Mouse (Mus musculus): ENCODE measurements around the gene Fyco1. TPM values are rescaled to one million over a fixed set of nuclear protein-coding genes. Genes with fewer than 3 reads are reported as not detected.

Fyco1 gene
- polyA plus RNA-seq, 1 experiment = 3.6 TPM

DNA sequence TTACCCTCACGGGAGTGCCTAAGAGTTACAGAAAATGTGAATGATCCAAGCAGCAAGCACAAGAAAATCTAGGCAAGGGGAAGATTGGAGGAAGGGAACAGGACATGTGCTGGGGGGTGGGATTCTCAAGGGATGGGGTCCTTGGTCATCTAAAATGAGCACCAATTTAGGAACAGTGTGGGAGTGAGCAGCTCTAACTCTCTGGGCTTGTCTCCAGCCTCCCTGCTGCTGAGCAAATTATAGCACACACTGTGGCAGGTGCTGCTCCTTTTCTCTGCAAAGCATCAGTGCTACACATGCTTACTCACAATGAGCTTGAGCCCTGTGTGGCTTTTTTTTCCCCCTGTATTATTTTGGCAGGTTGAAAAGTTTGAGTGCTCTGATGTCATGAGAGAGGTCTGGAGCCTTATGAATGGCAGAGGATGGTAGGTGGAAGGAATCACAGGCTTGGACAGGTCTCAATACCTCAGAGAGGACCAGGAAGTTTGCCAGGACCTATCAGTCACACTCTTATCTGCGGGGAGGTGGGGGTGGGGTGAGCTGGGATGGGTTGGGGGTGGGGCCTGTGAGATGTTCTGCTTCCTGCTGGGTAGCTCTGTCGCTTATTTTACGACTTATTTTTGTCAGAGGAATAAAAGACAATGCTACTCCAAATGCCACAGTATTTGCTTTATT lies 62.7 kb downstream of the Fyco1 start:
- TF ChIP-seq GATA1 (IDR thresholded peaks at IDR 0.05; ENCODE audit: low read length) = no peak

DNA sequence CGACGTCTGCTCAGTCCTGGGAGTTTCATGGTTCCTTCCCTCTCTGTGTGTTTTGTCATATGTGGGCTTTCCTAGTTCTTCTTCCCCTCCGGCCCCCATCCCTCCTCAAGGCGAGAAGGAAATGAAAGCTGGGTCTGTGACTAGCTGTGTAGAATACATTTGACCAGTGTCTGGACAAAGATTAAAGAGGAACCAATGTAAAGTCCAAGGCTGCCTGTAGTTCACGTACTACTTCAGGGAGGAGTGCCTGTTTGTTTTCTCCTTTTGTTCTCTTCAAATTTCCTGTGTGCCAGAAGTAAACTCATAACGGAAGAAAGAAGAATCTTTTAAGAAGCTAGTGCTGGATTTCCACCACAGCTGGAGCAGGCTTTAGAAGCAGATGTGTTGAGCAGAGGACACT lies 82.2 kb downstream of the Fyco1 start:
- TF ChIP-seq GATA1 (IDR thresholded peaks at IDR 0.05; ENCODE audit: low read length) = no peak

DNA sequence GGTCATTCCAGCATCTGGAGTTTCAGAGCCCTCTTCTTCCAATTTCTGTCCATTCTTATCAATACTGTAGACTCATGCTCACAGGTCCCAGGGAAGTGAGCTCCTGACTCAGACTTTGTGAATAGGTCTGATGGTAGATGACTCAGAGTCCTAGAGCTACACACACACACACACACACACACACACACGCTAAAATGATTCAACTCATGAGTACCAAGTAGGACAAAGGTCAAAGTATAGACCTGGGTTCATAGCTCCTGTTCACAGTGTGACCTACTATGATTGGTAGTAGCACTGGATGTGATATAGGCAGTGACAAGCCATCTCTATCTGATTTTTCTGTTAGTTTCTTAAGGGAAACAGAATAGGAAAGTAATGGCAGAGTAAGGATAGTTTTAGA lies 83.3 kb downstream of the Fyco1 start:
- TF ChIP-seq GATA1 (IDR thresholded peaks at IDR 0.05; ENCODE audit: low read length) = no peak

DNA sequence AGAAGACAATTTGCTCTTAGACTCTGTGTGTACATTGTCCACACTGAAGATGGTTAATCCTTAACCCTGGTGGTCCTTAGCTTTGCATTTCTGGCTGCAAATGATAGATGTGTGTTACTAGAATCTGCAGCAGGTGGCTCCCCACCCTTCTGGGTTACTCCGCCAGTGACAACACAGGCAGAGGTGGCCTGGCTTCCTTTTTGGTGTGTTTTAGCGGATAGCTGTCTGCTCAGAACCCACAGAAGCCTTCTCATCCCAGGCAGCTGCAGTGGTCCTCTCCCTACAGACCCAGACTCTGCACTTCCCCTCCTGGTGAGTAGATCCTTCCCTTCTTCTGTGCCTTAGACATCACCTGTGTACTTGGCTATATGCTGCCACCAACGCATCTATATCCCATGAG lies 84.7 kb downstream of the Fyco1 start:
- TF ChIP-seq GATA1 (IDR thresholded peaks at IDR 0.05; ENCODE audit: low read length) = no peak

DNA sequence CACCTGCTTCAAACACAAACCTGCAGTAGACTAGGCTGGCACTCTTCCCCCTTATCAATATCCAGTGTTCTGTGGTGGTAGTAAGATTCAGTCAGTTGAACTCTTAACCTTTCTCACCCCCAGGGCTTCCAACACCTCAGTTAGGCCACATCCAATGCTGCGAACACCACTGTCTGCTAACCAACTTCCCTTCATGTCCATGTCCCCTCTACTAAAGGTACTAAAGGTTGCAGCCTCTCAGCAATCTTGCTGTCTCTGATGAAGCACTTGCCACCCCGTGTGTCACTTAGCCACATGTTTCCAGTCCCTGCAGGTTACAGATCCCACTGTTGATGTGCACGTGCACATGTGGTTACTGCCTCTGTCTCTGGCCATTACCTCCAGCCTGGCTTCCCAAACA lies 87.9 kb downstream of the Fyco1 start:
- TF ChIP-seq GATA1 (IDR thresholded peaks at IDR 0.05; ENCODE audit: low read length) = no peak

DNA sequence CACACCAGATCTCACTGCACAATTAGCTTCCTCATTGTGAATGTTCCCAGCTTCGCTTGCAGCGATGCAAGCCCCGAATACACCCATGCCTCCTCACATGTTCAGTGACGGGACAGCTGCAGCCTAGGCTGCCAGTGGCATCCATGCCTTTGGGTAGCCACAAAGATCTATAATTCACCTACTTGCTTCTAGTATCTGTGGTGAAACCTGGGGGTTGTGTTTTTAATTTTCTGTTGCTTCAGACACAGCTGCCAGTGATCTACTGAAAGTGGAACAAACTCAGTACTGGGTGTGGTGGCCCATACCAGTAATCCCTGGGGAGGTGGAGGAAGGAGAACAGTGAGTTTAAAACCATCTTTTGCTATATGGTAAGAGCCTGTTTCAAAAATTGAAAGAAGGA lies 88.8 kb downstream of the Fyco1 start:
- no peak for TF ChIP-seq GATA1 (IDR thresholded peaks at IDR 0.05; ENCODE audit: low read length)

DNA sequence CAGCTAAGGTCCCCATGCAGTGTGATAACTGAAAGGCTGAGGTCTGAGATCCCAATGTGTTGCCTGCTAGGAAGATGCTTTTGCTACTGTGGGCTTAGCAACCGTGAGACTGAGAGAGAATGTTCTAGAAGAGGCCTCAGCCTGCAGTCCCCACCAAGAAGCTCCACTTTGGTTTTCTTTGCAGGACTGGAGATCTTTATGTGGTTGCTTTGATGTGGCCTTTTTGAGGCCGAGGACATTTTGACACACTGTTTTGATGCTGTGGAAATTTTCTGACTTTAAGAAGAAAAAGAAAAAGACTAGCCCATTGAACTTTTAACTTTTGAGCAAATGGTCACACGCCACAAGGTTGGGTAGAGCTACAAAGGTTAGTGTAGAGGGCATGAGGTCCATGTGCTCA lies 90.9 kb downstream of the Fyco1 start:
- no peak for TF ChIP-seq GATA1 (IDR thresholded peaks at IDR 0.05; ENCODE audit: low read length)

DNA sequence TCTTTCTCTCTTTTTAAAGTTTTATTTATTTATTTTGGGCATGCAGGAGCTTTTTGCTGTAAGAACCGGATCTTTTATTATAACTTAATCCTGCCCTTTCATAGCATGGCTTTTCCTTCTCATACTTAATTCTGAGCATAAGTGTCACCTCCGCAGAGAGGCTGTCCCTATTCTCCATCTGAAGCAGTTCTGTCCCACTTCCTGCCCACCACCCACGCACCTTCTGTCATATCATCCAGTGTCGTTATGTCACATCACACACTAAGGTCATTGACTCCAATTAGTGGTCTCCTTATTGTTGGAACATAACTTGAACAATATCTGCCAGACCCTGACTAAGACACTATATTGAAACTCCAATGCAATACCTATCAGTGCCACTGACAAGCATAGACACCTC lies 93.1 kb downstream of the Fyco1 start:
- TF ChIP-seq GATA1 (IDR thresholded peaks at IDR 0.05; ENCODE audit: low read length) = no peak

DNA sequence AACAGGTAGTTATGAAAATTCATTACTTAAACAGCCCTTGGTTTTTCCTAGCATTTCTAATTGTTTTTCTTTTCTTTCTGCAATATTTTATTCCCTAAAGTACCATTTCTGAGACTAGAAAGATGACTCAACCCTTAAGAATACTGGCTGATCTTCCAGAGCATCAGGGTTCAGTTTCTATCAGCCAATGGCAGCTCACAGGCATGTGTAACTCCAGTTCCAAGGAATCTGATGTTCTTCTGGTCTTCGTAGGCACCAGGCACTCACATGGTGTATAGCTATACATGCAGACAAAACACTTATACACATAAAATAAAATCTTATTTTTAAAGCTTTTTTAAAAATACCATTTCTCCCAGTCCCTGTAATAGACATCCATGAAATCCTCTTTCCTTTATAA lies 93.5 kb downstream of the Fyco1 start:
- no peak for TF ChIP-seq GATA1 (IDR thresholded peaks at IDR 0.05; ENCODE audit: low read length)

DNA sequence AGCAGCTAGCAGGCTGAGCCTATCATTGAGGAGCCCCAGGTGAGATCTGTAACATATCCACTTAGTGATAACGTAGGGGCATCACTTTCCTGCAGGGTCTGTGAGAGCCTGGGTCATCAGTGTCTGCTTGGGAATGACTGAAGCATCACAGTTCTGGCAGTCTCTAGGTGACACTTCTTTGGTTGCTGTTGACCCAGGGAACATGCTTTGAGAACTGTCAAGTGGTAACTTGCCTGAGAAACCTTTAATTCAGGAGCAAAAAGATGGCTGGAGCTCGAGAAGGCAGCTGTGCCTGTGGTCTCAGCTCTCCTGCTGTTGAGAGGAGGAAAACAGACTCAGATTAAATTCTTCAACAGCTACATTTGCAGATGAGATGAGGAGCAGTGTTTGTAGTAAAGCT lies 94.4 kb downstream of the Fyco1 start:
- TF ChIP-seq GATA1 (IDR thresholded peaks at IDR 0.05; ENCODE audit: low read length) = no peak

DNA sequence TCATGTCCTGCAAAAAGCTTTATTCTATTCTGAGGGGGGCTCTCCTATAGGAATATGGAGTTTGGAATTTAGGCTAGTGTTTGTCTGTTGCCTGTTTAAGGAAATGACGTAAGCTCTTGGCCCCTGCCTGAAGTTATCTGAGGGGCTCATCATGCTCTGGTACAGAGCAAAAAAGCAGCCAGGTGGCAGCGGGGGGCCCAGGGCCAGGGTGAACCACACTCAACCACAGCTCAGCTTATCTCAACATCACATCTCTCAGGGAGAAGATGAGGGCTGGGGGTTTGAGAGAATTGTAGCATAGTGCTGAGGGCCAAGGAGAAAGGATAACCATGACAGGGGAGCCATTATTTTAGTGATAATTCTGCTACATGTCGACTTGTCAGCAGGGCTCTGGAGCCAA lies 94.9 kb downstream of the Fyco1 start:
- TF ChIP-seq GATA1 (IDR thresholded peaks at IDR 0.05; ENCODE audit: low read length) = no peak

DNA sequence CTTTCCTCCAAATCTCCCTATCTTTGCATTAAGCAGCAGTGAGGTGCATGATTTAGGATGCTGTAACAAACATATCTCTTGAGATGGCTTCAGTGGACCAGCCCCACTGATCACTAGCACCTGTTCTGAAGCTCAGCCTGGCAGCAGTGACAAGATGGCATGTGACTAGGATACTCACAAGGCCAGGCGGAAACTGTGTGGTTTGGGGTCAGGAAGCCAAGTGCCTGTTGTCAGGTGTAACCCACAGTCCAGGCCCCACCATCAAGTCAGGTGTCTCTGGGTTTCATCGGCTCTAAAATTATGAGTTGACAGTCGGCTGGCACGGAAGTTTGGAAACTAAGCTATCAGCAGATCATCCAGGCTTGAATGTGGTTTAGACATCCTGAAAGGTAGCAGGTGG lies 97.4 kb downstream of the Fyco1 start:
- no peak for TF ChIP-seq GATA1 (IDR thresholded peaks at IDR 0.05; ENCODE audit: low read length)

DNA sequence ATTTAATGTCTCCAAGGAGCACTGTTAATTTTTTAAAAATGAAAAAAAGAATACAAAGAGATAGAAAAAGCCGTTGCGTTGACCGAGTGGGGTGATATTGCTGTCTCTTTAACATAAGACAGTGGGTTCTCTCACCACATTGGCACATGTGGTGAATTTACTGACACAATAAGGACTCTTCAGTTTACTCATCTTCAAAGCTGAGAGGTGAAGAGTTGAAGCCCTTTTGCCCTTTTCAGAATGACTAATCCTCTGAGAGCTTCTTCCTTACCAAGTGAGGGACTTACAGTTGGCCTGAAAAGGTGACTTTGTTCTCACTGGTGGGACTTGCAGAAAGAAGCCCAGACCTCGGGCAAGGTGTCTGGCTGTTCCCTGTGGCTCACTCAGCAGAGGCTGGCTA lies 110.9 kb downstream of the Fyco1 start:
- TF ChIP-seq GATA1 (IDR thresholded peaks at IDR 0.05; ENCODE audit: low read length) = no peak

Other genes with a start within 250 kb of the Fyco1 start
- gene Slc6a20b, start 219.3 kb downstream of the Fyco1 start, polyA plus RNA-seq (2012) = 0.01 TPM in 1 of 2 replicates, not detected in the other
- gene Ccr9, start 173.5 kb downstream of the Fyco1 start, polyA plus RNA-seq (2012) = not detected in 2 replicates
- not detected in 2 replicates for gene Slc6a20a, start 173.0 kb downstream of the Fyco1 start, polyA plus RNA-seq (2012)
- gene Lztfl1, start 134.2 kb downstream of the Fyco1 start, polyA plus RNA-seq (2012) = 0.99 and 2.0 TPM in 2 replicates
- not detected in 2 replicates for gene Cxcr6, start 45.4 kb downstream of the Fyco1 start, polyA plus RNA-seq (2012)
- not detected in 2 replicates for gene Xcr1, start 10.1 kb upstream of the Fyco1 start, polyA plus RNA-seq (2012)
- gene Ccr1, start 116.8 kb upstream of the Fyco1 start, polyA plus RNA-seq (2012) = 0.02 TPM in 1 of 2 replicates, not detected in the other
- not detected in 2 replicates for gene Ccr1l1, start 126.5 kb upstream of the Fyco1 start, polyA plus RNA-seq (2012)
- gene Ccr3, start 170.1 kb upstream of the Fyco1 start, polyA plus RNA-seq (2012) = not detected in 2 replicates

All from G1E-ER4 (cell line).